Mouse (Mus musculus): ENCODE data around the gene Icosl. TPM values are rescaled to one million over a fixed set of nuclear protein-coding genes. Genes with fewer than 3 reads are reported as not detected.
A peak's percentile ranks its signal among the peaks of the same experiment; 100 is the strongest.
"Not testable (repeated sequence)": the region's sequence is repeated elsewhere in the genome, so short reads cannot be mapped to it uniquely, and the experiment has no call there.

Icosl gene
- polyA plus RNA-seq, 1 experiment from 2014 or later, result 4.9 TPM

GRCm38 (mm10) chr10:78095221-78095620 is 26.1 kb downstream of the Icosl start:
- Histone ChIP-seq H3K4me2 (ENCODE audit: low read depth, low read length) (no peak overlapping the region), H3K4me1 (ENCODE audit: control insufficient read depth, insufficient read depth, low read length) (no peaks in the 10 kb centered on the region), H3K36me3 (ENCODE audit: control insufficient read depth, insufficient read depth, low read length) (no peaks in the 10 kb centered on the region), H3K9ac (ENCODE audit: low read depth, low read length) (no peak overlapping the region), H3K27ac (replicated peaks; ENCODE audit: low read depth, low read length) (no peak overlapping the region), H3K27me3 (replicated peaks; ENCODE audit: control insufficient read depth, insufficient read depth, low read length) (no peaks in the 10 kb centered on the region), H3K4me3 (ENCODE audit: low read depth, low read length) (no peak overlapping the region), H3K9me3 (ENCODE audit: control insufficient read depth, low read length) (no peaks in the 10 kb centered on the region)
- DNase-seq (ENCODE audit: low spot score) (no peak), ATAC-seq (ENCODE audit: low read depth) (no peak)

GRCm38 (mm10) chr10:78095954-78096931 is 27.1 kb downstream of the Icosl start:
- no peak overlapping the region for H3K4me2 ChIP-seq (ENCODE audit: low read depth, low read length)
- no peaks in the 10 kb centered on the region for H3K27me3 ChIP-seq (replicated peaks; ENCODE audit: control insufficient read depth, insufficient read depth, low read length)
- ATAC-seq (ENCODE audit: low read depth) (no peak), DNase-seq (ENCODE audit: low spot score) (no peak)
- H3K36me3 ChIP-seq (ENCODE audit: control insufficient read depth, insufficient read depth, low read length), result no peaks in the 10 kb centered on the region
- H3K9me3 ChIP-seq (ENCODE audit: control insufficient read depth, low read length), result no peaks in the 10 kb centered on the region
- no peak overlapping the region for H3K9ac ChIP-seq (ENCODE audit: low read depth, low read length)
- H3K4me1 ChIP-seq (ENCODE audit: control insufficient read depth, insufficient read depth, low read length), result 0 out of 2 replicates have a peak, but pooled peaks cover 2% of the 10 kb centered on the region
- H3K27ac ChIP-seq (replicated peaks; ENCODE audit: low read depth, low read length), result no peak overlapping the region
- 88% methylated on average over 5 of the region's 5 CpGs for WGBS
- H3K4me3 ChIP-seq (ENCODE audit: low read depth, low read length), result no peak overlapping the region

GRCm38 (mm10) chr10:78099860-78100259 is 30.8 kb downstream of the Icosl start:
- ATAC-seq (ENCODE audit: low read depth); H3K4me1 ChIP-seq (ENCODE audit: control insufficient read depth, insufficient read depth, low read length); H3K36me3 ChIP-seq (ENCODE audit: control insufficient read depth, insufficient read depth, low read length); H3K27ac ChIP-seq (replicated peaks; ENCODE audit: low read depth, low read length); H3K9me3 ChIP-seq (ENCODE audit: control insufficient read depth, low read length); H3K27me3 ChIP-seq (replicated peaks; ENCODE audit: control insufficient read depth, insufficient read depth, low read length); DNase-seq (ENCODE audit: low spot score); H3K4me2 ChIP-seq (ENCODE audit: low read depth, low read length); H3K9ac ChIP-seq (ENCODE audit: low read depth, low read length); H3K4me3 ChIP-seq (ENCODE audit: low read depth, low read length): not testable (repeated sequence)

GRCm38 (mm10) chr10:78100989-78101780 is 32.1 kb downstream of the Icosl start:
- DNase-seq (ENCODE audit: low spot score) (peak; percentile 41), ATAC-seq (ENCODE audit: low read depth) (peak; percentile 67)
- Histone ChIP-seq H3K4me3 (ENCODE audit: low read depth, low read length) (peak overlapping the region; percentile 29), H3K9me3 (ENCODE audit: control insufficient read depth, low read length) (no peaks in the 10 kb centered on the region), H3K4me1 (ENCODE audit: control insufficient read depth, insufficient read depth, low read length) (peaks cover 4% of the 10 kb centered on the region; the same call in 1 of the 2 replicates), H3K27me3 (replicated peaks; ENCODE audit: control insufficient read depth, insufficient read depth, low read length) (no peaks in the 10 kb centered on the region), H3K9ac (ENCODE audit: low read depth, low read length) (peak overlapping the region; percentile 38), H3K27ac (replicated peaks; ENCODE audit: low read depth, low read length) (no peak overlapping the region), H3K4me2 (ENCODE audit: low read depth, low read length) (peak overlapping the region; percentile 58), H3K36me3 (ENCODE audit: control insufficient read depth, insufficient read depth, low read length) (no peaks in the 10 kb centered on the region)
- WGBS, result 30% methylated on average over 16 of the region's 16 CpGs

- H3K4me1 ChIP-seq (ENCODE audit: control insufficient read depth, insufficient read depth, low read length), result peaks cover 4% of the 10 kb centered on the region; the same call in 1 of the 2 replicates
- no peaks in the 10 kb centered on the region for H3K27me3 ChIP-seq (replicated peaks; ENCODE audit: control insufficient read depth, insufficient read depth, low read length)
- no peak overlapping the region for H3K9ac ChIP-seq (ENCODE audit: low read depth, low read length)
- ATAC-seq (ENCODE audit: low read depth) (no peak), DNase-seq (ENCODE audit: low spot score) (no peak)
- no peak overlapping the region for H3K4me2 ChIP-seq (ENCODE audit: low read depth, low read length)
- peaks cover 4% of the 10 kb centered on the region; the same call in 1 of the 2 replicates for H3K9me3 ChIP-seq (ENCODE audit: control insufficient read depth, low read length)
- no peak overlapping the region for H3K4me3 ChIP-seq (ENCODE audit: low read depth, low read length)
- no peaks in the 10 kb centered on the region for H3K36me3 ChIP-seq (ENCODE audit: control insufficient read depth, insufficient read depth, low read length)
- no peak overlapping the region for H3K27ac ChIP-seq (replicated peaks; ENCODE audit: low read depth, low read length)
- WGBS, result 66% methylated on average over 11 of the region's 11 CpGs
Measured at GRCm38 (mm10) chr10:78104555-78105490, 35.7 kb downstream of the Icosl start.

- no peak overlapping the region for H3K27ac ChIP-seq (replicated peaks; ENCODE audit: low read depth, low read length)
- ATAC-seq (ENCODE audit: low read depth), result no peak
- no peak overlapping the region for H3K9ac ChIP-seq (ENCODE audit: low read depth, low read length)
- peaks cover 4% of the 10 kb centered on the region; the same call in 1 of the 2 replicates for H3K9me3 ChIP-seq (ENCODE audit: control insufficient read depth, low read length)
- H3K4me2 ChIP-seq (ENCODE audit: low read depth, low read length), result no peak overlapping the region
- no peaks in the 10 kb centered on the region for H3K27me3 ChIP-seq (replicated peaks; ENCODE audit: control insufficient read depth, insufficient read depth, low read length)
- no peaks in the 10 kb centered on the region for H3K36me3 ChIP-seq (ENCODE audit: control insufficient read depth, insufficient read depth, low read length)
- no peak for DNase-seq (ENCODE audit: low spot score)
- H3K4me1 ChIP-seq (ENCODE audit: control insufficient read depth, insufficient read depth, low read length), result peaks cover 4% of the 10 kb centered on the region; the same call in 1 of the 2 replicates
- H3K4me3 ChIP-seq (ENCODE audit: low read depth, low read length), result no peak overlapping the region
- WGBS, result 80% methylated on average over 12 of the region's 12 CpGs
Measured at GRCm38 (mm10) chr10:78105548-78105947, 36.4 kb downstream of the Icosl start.

GRCm38 (mm10) chr10:78114521-78115092 is 45.5 kb downstream of the Icosl start:
- Histone ChIP-seq H3K27me3 (replicated peaks; ENCODE audit: control insufficient read depth, insufficient read depth, low read length) (no peaks in the 10 kb centered on the region), H3K4me2 (ENCODE audit: low read depth, low read length) (no peak overlapping the region), H3K9ac (ENCODE audit: low read depth, low read length) (no peak overlapping the region), H3K4me1 (ENCODE audit: control insufficient read depth, insufficient read depth, low read length) (0 out of 2 replicates have a peak, but pooled peaks cover 3% of the 10 kb centered on the region), H3K4me3 (ENCODE audit: low read depth, low read length) (no peak overlapping the region), H3K36me3 (ENCODE audit: control insufficient read depth, insufficient read depth, low read length) (no peaks in the 10 kb centered on the region), H3K27ac (replicated peaks; ENCODE audit: low read depth, low read length) (no peak overlapping the region), H3K9me3 (ENCODE audit: control insufficient read depth, low read length) (0 out of 2 replicates have a peak, but pooled peaks cover 5% of the 10 kb centered on the region)
- ATAC-seq (ENCODE audit: low read depth) (no peak), DNase-seq (ENCODE audit: low spot score) (no peak)
- WGBS, result 65% methylated on average over 4 of the region's 4 CpGs
